Mouse (Mus musculus) gastrocnemius, adult 2 months (tissue): ENCODE measurements around the gene Metrnl. TPM values are rescaled to one million over a fixed set of nuclear protein-coding genes. Genes with fewer than 3 reads are reported as not detected.

Experiments
- DNase-seq: peaks from one replicate; pipeline ENCODE4 v3.0.0; 2022
- H3K27ac ChIP-seq: fragments of 200-600 bp; 2 replicates; pipeline ENCODE4 v1.8.1; 2022; ENCODE audit warnings: mild to moderate bottlenecking
- H3K4me3 ChIP-seq: fragments of 200-600 bp; 2 replicates; pipeline ENCODE4 v1.8.1; 2022; ENCODE audit warnings: mild to moderate bottlenecking, moderate library complexity
- CTCF ChIP-seq: fragments of 200-600 bp; IDR thresholded peaks from 2 replicates; pipeline ENCODE4 v1.8.1; 2022; ENCODE audit warnings: antibody characterized with exemption, mild to moderate bottlenecking, moderate library complexity
- intact Hi-C: fragments of 180-260 bp; cut with DNase I; formaldehyde crosslinking; loops from one replicate; pipeline ENCODE4 v1.15.1; 2025
- total RNA-seq, 2 experiments: library from RNA; stranded (reverse); gene quantifications; 2 replicates each; pipeline ENCODE4 v1.2.3; 2021

Metrnl gene
- total RNA-seq, 2 experiments from 2014 or later, result 7.8 to 13.7 TPM

DNA sequence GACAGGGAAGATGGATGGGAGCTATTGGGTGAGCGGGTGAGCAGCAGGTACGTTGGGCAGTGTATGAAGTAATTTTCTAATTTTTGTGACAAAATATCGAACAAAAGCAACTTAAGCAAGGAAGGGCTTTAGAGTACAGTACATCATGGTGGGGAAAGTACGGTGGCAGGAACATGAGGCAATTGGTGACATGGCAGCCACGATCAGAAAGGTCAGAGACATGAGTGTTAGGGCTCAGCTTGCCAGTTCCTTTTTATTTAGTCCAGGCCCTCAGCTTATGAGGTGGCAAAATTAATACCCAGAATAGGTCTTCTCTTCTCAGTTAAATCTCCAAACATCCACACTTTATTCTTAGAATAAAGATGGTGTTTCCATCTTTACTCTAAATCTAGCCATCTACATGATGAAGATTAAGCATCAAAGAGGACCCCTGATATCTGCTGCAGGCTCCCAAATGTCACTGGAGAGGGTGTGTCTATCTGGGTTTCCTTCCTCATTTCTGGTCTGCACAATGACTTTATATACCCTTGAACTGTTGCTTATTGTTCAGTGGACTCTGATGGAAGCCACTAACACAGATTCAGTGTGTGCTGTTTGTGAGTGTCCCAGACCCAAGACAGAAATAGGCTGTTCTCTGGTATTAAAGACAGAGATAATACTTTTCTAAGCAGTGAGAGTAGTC is 46.8 kb downstream of the Metrnl start:
- intact Hi-C loops, result no loop called here
- Histone ChIP-seq H3K27ac (no peak overlapping the region), H3K4me3 (no peak overlapping the region)
- no peak for DNase-seq
- TF ChIP-seq CTCF, result no peak

Other genes starting within 250 kb of the Metrnl start
- 10 to 100 TPM; 13.8 to 14.8 TPM for gene Tbcd, start 249.6 kb upstream of the Metrnl start, total RNA-seq
- gene Zfp750, start 182.2 kb upstream of the Metrnl start, total RNA-seq, result under 1 TPM; 0.48 to 0.50 TPM
- 1 to 10 TPM; 2.2 to 3.0 TPM for gene B3gntl1, start 28.4 kb upstream of the Metrnl start, total RNA-seq
- not detected for gene Ptchd3, start 128.7 kb downstream of the Metrnl start, total RNA-seq